Mouse (Mus musculus) hindbrain, postnatal 0 days (tissue): Measurements from ENCODE around the gene Gm49450. TPM values are rescaled to one million over a fixed set of nuclear protein-coding genes. Genes with fewer than 3 reads are reported as not detected.

Experiments
- ATAC-seq: fragments of 200-750 bp; cut with Nextera tagmentation; 2 replicates; pipeline ENCODE4 v1.8.0; 2017; ENCODE audit warnings: mild to moderate bottlenecking, moderate TSS enrichment, moderate library complexity
- DNase-seq: peaks from one replicate; pipeline ENCODE4 v3.0.0-alpha.2; 2015; ENCODE audit warnings: low spot score
- H3K27ac ChIP-seq: fragments of 300-500 bp; sonication (generic); 2 replicates; pipeline ENCODE4 v1.5.1; 2014; ENCODE audit warnings: mild to moderate bottlenecking
- H3K27me3 ChIP-seq: fragments of 300-500 bp; sonication (generic); 2 replicates; pipeline ENCODE4 v1.6.1; 2014; ENCODE audit warnings: low read length, mixed read lengths; ENCODE audit not compliant: insufficient read depth
- H3K36me3 ChIP-seq: fragments of 300-500 bp; sonication (generic); 2 replicates; pipeline ENCODE4 v1.6.1; 2014; ENCODE audit warnings: low read length, mixed read lengths; ENCODE audit not compliant: insufficient read depth
- H3K4me1 ChIP-seq: fragments of 300-500 bp; sonication (generic); 2 replicates; pipeline ENCODE4 v1.6.1; 2014; ENCODE audit warnings: antibody characterized with exemption, low read length, mixed read lengths; ENCODE audit not compliant: insufficient read depth
- H3K4me2 ChIP-seq: fragments of 300-500 bp; sonication (generic); 2 replicates; pipeline ENCODE4 v1.6.1; 2014; ENCODE audit warnings: low read depth, mild to moderate bottlenecking, low read length, moderate library complexity, mixed read lengths
- H3K4me3 ChIP-seq: fragments of 300-500 bp; sonication (generic); 2 replicates; pipeline ENCODE4 v1.5.1; 2014; ENCODE audit warnings: low read length
- H3K9ac ChIP-seq: fragments of 300-500 bp; sonication (generic); replicated peaks from 2 replicates; pipeline ENCODE4 v1.6.1; 2014; ENCODE audit warnings: mild to moderate bottlenecking, low read length, moderate library complexity, mixed read lengths
- H3K9me3 ChIP-seq: fragments of 300-500 bp; sonication (generic); 2 replicates; pipeline ENCODE4 v1.6.1; 2016; ENCODE audit warnings: low read length, mixed read lengths
- CTCF ChIP-seq: IDR thresholded peaks from 2 replicates; pipeline ENCODE4 v1.5.1; 2016; ENCODE audit warnings: antibody characterized with exemption, control low read depth, low read depth
- WGBS: fragments of 180-500 bp; shearing (Covaris S2); extraction: QIAGEN DNeasy Blood & Tissue Kit; methylation state at CpG from one replicate; pipeline ENCODE4 v1.1.7; 2014; 5-methylcytosine and 5-hydroxymethylcytosine counted together
- polyA plus RNA-seq: library from polyadenylated mRNA; unstranded; fragments of >200 nt; fragmentation: Nextera tagmentation; extraction: Ambion mirVana; gene quantifications from 2 replicates; pipeline ENCODE4 v1.2.1, GENCODE M21; 2015
- total RNA-seq: library from RNA; depleted of rRNA; stranded (reverse); fragments of >200 nt; gene quantifications from 2 replicates; pipeline ENCODE4 v1.2.3, GENCODE M21; 2014

Gene Gm49450
- total and polyA plus RNA-seq, 2 experiments from 2014 or later, result 1,767 TPM; not detected in 1

GRCm38 (mm10) chr15:98990669-98991539 lies 37.6 kb upstream of the Gm49450 start:
- TF ChIP-seq CTCF, result no peak
- Histone ChIP-seq H3K4me3 (peak overlapping the region; percentile 18), H3K27me3 (no peaks in the 10 kb centered on the region), H3K36me3 (no peaks in the 10 kb centered on the region), H3K4me2 (peak overlapping the region; percentile 60), H3K27ac (peak overlapping the region; percentile 88), H3K9me3 (no peaks in the 10 kb centered on the region), H3K9ac (peak overlapping the region; percentile 61), H3K4me1 (peaks cover 41% of the 10 kb centered on the region)
- no peak for DNase-seq
- ATAC-seq, result no peak
- 6% methylated on average over 15 of the region's 15 CpGs for WGBS

GRCm38 (mm10) chr15:98989701-98990430 lies 36.5 kb upstream of the Gm49450 start:
- no peaks in the 10 kb centered on the region for H3K27me3 ChIP-seq
- DNase-seq (no peak), ATAC-seq (no peak)
- peak overlapping the region; percentile 60 for H3K4me2 ChIP-seq
- H3K36me3 ChIP-seq, result no peaks in the 10 kb centered on the region
- H3K27ac ChIP-seq, result peak overlapping the region; percentile 88
- H3K9me3 ChIP-seq, result no peaks in the 10 kb centered on the region
- H3K9ac ChIP-seq, result peak overlapping the region; percentile 61
- no peak overlapping the region; the same call in 1 of the 2 replicates for H3K4me3 ChIP-seq
- WGBS, result 19% methylated on average over 9 of the region's 12 CpGs
- TF ChIP-seq CTCF, result no peak
- H3K4me1 ChIP-seq, result peaks cover 41% of the 10 kb centered on the region

- Histone ChIP-seq H3K9me3 (no peaks in the 10 kb centered on the region), H3K4me3 (no peak overlapping the region), H3K4me1 (peaks cover 41% of the 10 kb centered on the region), H3K27ac (peak overlapping the region; percentile 99), H3K9ac (no peak overlapping the region), H3K27me3 (no peaks in the 10 kb centered on the region), H3K4me2 (peak overlapping the region; percentile 81; the same call in 1 of the 2 replicates), H3K36me3 (no peaks in the 10 kb centered on the region)
- DNase-seq (no peak), ATAC-seq (no peak)
- no peak for TF ChIP-seq CTCF
- 48% methylated on average over 3 of the region's 3 CpGs for WGBS
Measured at GRCm38 (mm10) chr15:98988787-98989186, 35.4 kb upstream of the Gm49450 start.

- DNase-seq, result no peak
- TF ChIP-seq CTCF, result no peak
- Histone ChIP-seq H3K4me1 (peaks cover 44% of the 10 kb centered on the region), H3K27ac (peak overlapping the region; percentile 99), H3K4me2 (peak overlapping the region; percentile 81), H3K4me3 (0 out of 2 replicates have a peak overlapping the region, but pooled peaks have one; percentile 3), H3K9ac (peak overlapping the region; percentile 81; the same call in 1 of the 2 replicates), H3K36me3 (no peaks in the 10 kb centered on the region), H3K27me3 (no peaks in the 10 kb centered on the region), H3K9me3 (no peaks in the 10 kb centered on the region)
- WGBS, result 24% methylated on average over 8 of the region's 8 CpGs
- ATAC-seq, result no peak
Measured at GRCm38 (mm10) chr15:98987661-98988181, 34.4 kb upstream of the Gm49450 start.

GRCm38 (mm10) chr15:98987077-98987630 lies 33.8 kb upstream of the Gm49450 start:
- TF ChIP-seq CTCF, result no peak
- peak overlapping the region; percentile 81 for H3K4me2 ChIP-seq
- peak overlapping the region; percentile 99 for H3K27ac ChIP-seq
- peaks cover 47% of the 10 kb centered on the region for H3K4me1 ChIP-seq
- H3K9ac ChIP-seq, result peak overlapping the region; percentile 81
- no peaks in the 10 kb centered on the region for H3K36me3 ChIP-seq
- 2% methylated on average over 7 of the region's 7 CpGs for WGBS
- DNase-seq, result peak; percentile 76
- no peak; the same call in 1 of the 2 replicates for ATAC-seq
- no peaks in the 10 kb centered on the region for H3K9me3 ChIP-seq
- H3K4me3 ChIP-seq, result peak overlapping the region; percentile 44
- no peaks in the 10 kb centered on the region for H3K27me3 ChIP-seq

GRCm38 (mm10) chr15:98985982-98986715 lies 32.8 kb upstream of the Gm49450 start:
- 8% methylated on average over 12 of the region's 12 CpGs for WGBS
- ATAC-seq, result no peak
- no peaks in the 10 kb centered on the region for H3K36me3 ChIP-seq

More at GRCm38 (mm10) chr15:98985982-98986715, 32.8 kb upstream of the Gm49450 start:
- Histone ChIP-seq H3K4me1 (peaks cover 37% of the 10 kb centered on the region), H3K9me3 (no peaks in the 10 kb centered on the region), H3K4me3 (peak overlapping the region; percentile 44), H3K9ac (peak overlapping the region; percentile 81), H3K27me3 (no peaks in the 10 kb centered on the region), H3K4me2 (peak overlapping the region; percentile 81), H3K27ac (peak overlapping the region; percentile 99)
- peak; percentile 12; the same call in 1 of the 2 replicates for TF ChIP-seq CTCF
- DNase-seq, result no peak
